Comparison of ENCODE assay signal across 7 mouse cellular contexts in genomic region chr11:53890225-53890624, GRCm38 (mm10). TPM values are rescaled to one million over a fixed set of nuclear protein-coding genes. Genes with fewer than 3 reads are reported as not detected.
DNase-seq lines count a peak whose midpoint lies in the region; ATAC-seq lines count a peak whose summit lies in the region.

No protein-coding gene starts in this region.

- peaks cover 4% of the 10 kb centered on the region; the same call in 1 of the 2 replicates for H3K36me3 ChIP-seq in limb, embryonic 12.5 days
- no peaks in the 10 kb centered on the region; the same call in 1 of the 2 replicates for H3K36me3 ChIP-seq in limb, embryonic 10.5 days
- H3K36me3 ChIP-seq in forebrain, embryonic 16.5 days (ENCODE audit: control insufficient read depth, insufficient read depth), result no peaks in the 10 kb centered on the region
- H3K36me3 ChIP-seq in intestine, embryonic 16.5 days (ENCODE audit: control insufficient read depth, insufficient read depth, low read length), result no peaks in the 10 kb centered on the region
- H3K36me3 ChIP-seq in neural tube, embryonic 13.5 days, result peaks cover 8% of the 10 kb centered on the region

- no peaks in the 10 kb centered on the region for H3K9me3 ChIP-seq in limb, embryonic 12.5 days
- H3K9me3 ChIP-seq in limb, embryonic 10.5 days (replicated peaks), result no peaks in the 10 kb centered on the region
- H3K9me3 ChIP-seq in forebrain, embryonic 16.5 days (ENCODE audit: control insufficient read depth, low read length), result no peaks in the 10 kb centered on the region
- H3K9me3 ChIP-seq in intestine, embryonic 16.5 days (ENCODE audit: control insufficient read depth, low read length), result no peaks in the 10 kb centered on the region
- no peaks in the 10 kb centered on the region for H3K9me3 ChIP-seq in neural tube, embryonic 13.5 days

- H3K9ac ChIP-seq in limb, embryonic 12.5 days (replicated peaks), result no peak overlapping the region
- H3K9ac ChIP-seq in forebrain, embryonic 16.5 days (replicated peaks; ENCODE audit: low read depth, low read length), result no peak overlapping the region
- no peak overlapping the region for H3K9ac ChIP-seq in intestine, embryonic 16.5 days (ENCODE audit: low read depth, low read length)
- no peak overlapping the region for H3K9ac ChIP-seq in neural tube, embryonic 13.5 days

- 84% methylated on average over 2 of the region's 2 CpGs for WGBS in limb, embryonic 12.5 days
- 84% methylated on average over 2 of the region's 2 CpGs for WGBS in limb, embryonic 10.5 days
- 95% methylated on average over 2 of the region's 2 CpGs for WGBS in forebrain, embryonic 16.5 days
- 90% methylated on average over 2 of the region's 2 CpGs for WGBS in intestine, embryonic 16.5 days
- WGBS in neural tube, embryonic 13.5 days, result 82% methylated on average over 2 of the region's 2 CpGs

- no peak for DNase-seq in limb, embryonic 10.5 days (ENCODE audit: low spot score)
- DNase-seq in layer of hippocampus, adult 11-12 months (ENCODE audit: low spot score), result no peak
- no peak for DNase-seq in layer of hippocampus, postnatal 14 days (ENCODE audit: low spot score in 2 of 2)

- H3K4me1 ChIP-seq in limb, embryonic 12.5 days (replicated peaks), result peaks cover 4% of the 10 kb centered on the region; the same call in 1 of the 2 replicates
- peaks cover 21% of the 10 kb centered on the region for H3K4me1 ChIP-seq in limb, embryonic 10.5 days
- peaks cover 16% of the 10 kb centered on the region for H3K4me1 ChIP-seq in forebrain, embryonic 16.5 days (replicated peaks; ENCODE audit: control insufficient read depth, insufficient read depth, low read length)
- H3K4me1 ChIP-seq in intestine, embryonic 16.5 days (ENCODE audit: control insufficient read depth, insufficient read depth, low read length), result peaks cover 16% of the 10 kb centered on the region
- H3K4me1 ChIP-seq in neural tube, embryonic 13.5 days (replicated peaks), result peaks cover 30% of the 10 kb centered on the region

- H3K27me3 ChIP-seq in limb, embryonic 12.5 days, result no peaks in the 10 kb centered on the region
- no peaks in the 10 kb centered on the region for H3K27me3 ChIP-seq in limb, embryonic 10.5 days (ENCODE audit: low read depth, poor library complexity, severe bottlenecking)
- no peaks in the 10 kb centered on the region for H3K27me3 ChIP-seq in forebrain, embryonic 16.5 days (replicated peaks; ENCODE audit: control insufficient read depth, insufficient read depth, low read length)
- no peaks in the 10 kb centered on the region for H3K27me3 ChIP-seq in intestine, embryonic 16.5 days (replicated peaks; ENCODE audit: control insufficient read depth, insufficient read depth, low read length)
- H3K27me3 ChIP-seq in neural tube, embryonic 13.5 days, result no peaks in the 10 kb centered on the region

- H3K27ac ChIP-seq in limb, embryonic 12.5 days, result no peak overlapping the region
- no peak overlapping the region for H3K27ac ChIP-seq in limb, embryonic 10.5 days
- H3K27ac ChIP-seq in forebrain, embryonic 16.5 days (ENCODE audit: low read length), result no peak overlapping the region
- no peak overlapping the region for H3K27ac ChIP-seq in intestine, embryonic 16.5 days (ENCODE audit: low read length)
- H3K27ac ChIP-seq in neural tube, embryonic 13.5 days (replicated peaks), result no peak overlapping the region

- H3K4me2 ChIP-seq in limb, embryonic 12.5 days, result peak overlapping the region; percentile 90; the same call in 1 of the 2 replicates
- peak overlapping the region; percentile 66 for H3K4me2 ChIP-seq in forebrain, embryonic 16.5 days (ENCODE audit: low read length)
- peak overlapping the region; percentile 88 for H3K4me2 ChIP-seq in intestine, embryonic 16.5 days (ENCODE audit: low read depth, low read length)
- H3K4me2 ChIP-seq in neural tube, embryonic 13.5 days, result peak overlapping the region; percentile 86

- no peak for ATAC-seq in limb, embryonic 12.5 days (ENCODE audit: insufficient number of reproducible peaks, insufficient read depth, low FRiP score, low TSS enrichment, low read depth)
- no peak for ATAC-seq in forebrain, embryonic 16.5 days
- no peak for ATAC-seq in intestine, embryonic 16.5 days
- ATAC-seq in neural tube, embryonic 13.5 days (ENCODE audit: low read depth), result no peak

- peak overlapping the region; percentile 64; the same call in 1 of the 2 replicates for H3K4me3 ChIP-seq in limb, embryonic 12.5 days (replicated peaks)
- H3K4me3 ChIP-seq in limb, embryonic 10.5 days, result no peak overlapping the region
- no peak overlapping the region for H3K4me3 ChIP-seq in forebrain, embryonic 16.5 days (replicated peaks; ENCODE audit: low read length)
- H3K4me3 ChIP-seq in intestine, embryonic 16.5 days (ENCODE audit: low read length), result peak overlapping the region; percentile 69; the same call in 1 of the 2 replicates
- peak overlapping the region; percentile 59 for H3K4me3 ChIP-seq in neural tube, embryonic 13.5 days

RNA-seq across cellular contexts. Expression of gene Slc22a5, which starts 1.2 kb away (rescaled TPM):
- 6.4 and 6.7 TPM in 2 replicates for polyA plus RNA-seq in limb, embryonic 12.5 days (2016; fragmentation: Nextera tagmentation; extraction: Ambion mirVana)
- polyA plus RNA-seq in limb, embryonic 10.5 days (2016; fragmentation: Nextera tagmentation; extraction: Ambion mirVana), result 4.8 and 4.9 TPM in 2 replicates
- polyA plus RNA-seq in forebrain, embryonic 16.5 days (2015; fragmentation: Nextera tagmentation; extraction: Ambion mirVana), result 11.8 and 12.0 TPM in 2 replicates
- 13.7 and 18.1 TPM in 2 replicates for polyA plus RNA-seq in intestine, embryonic 16.5 days (2015; fragmentation: Nextera tagmentation; extraction: Ambion mirVana)
- 8.5 and 9.3 TPM in 2 replicates for polyA plus RNA-seq in neural tube, embryonic 13.5 days (2015; fragmentation: Nextera tagmentation; extraction: Ambion mirVana)
- 10 to 100 TPM; 12.4 to 13.5 TPM for total RNA-seq in layer of hippocampus, postnatal 14 days (2021)

RNA-seq across cellular contexts. Expression of gene Gm12216, which starts 31.2 kb away (rescaled TPM):
- polyA plus RNA-seq in limb, embryonic 12.5 days (2016; fragmentation: Nextera tagmentation; extraction: Ambion mirVana), result 0.65 TPM in 1 of 2 replicates, not detected in the other
- polyA plus RNA-seq in limb, embryonic 10.5 days (2016; fragmentation: Nextera tagmentation; extraction: Ambion mirVana), result 0.41 TPM in 1 of 2 replicates, not detected in the other
- 0.39 TPM in 1 of 2 replicates, not detected in the other for polyA plus RNA-seq in forebrain, embryonic 16.5 days (2015; fragmentation: Nextera tagmentation; extraction: Ambion mirVana)
- polyA plus RNA-seq in intestine, embryonic 16.5 days (2015; fragmentation: Nextera tagmentation; extraction: Ambion mirVana), result 1.7 and 2.4 TPM in 2 replicates
- 0.99 and 1.6 TPM in 2 replicates for polyA plus RNA-seq in neural tube, embryonic 13.5 days (2015; fragmentation: Nextera tagmentation; extraction: Ambion mirVana)
- total RNA-seq in layer of hippocampus, postnatal 14 days (2021), result 1 to 10 TPM; 2.4 to 4.1 TPM

Comparison
In these comparisons a context has a peak if more than half of its experiments do, and no peak if none do; other contexts are left out.
1. H3K4me3 ChIP-seq: peak in limb, embryonic 12.5 days (single experiment), intestine, embryonic 16.5 days (single experiment) and neural tube, embryonic 13.5 days (single experiment); none in limb, embryonic 10.5 days (single experiment) and forebrain, embryonic 16.5 days (single experiment).
2. Peak in every context shown above with its lines, with median percentiles within 50 percentile points of each other: H3K4me2 ChIP-seq.